Mouse (Mus musculus) heart, postnatal 0 days (tissue): ENCODE data around the gene Gipc3. TPM values are rescaled to one million over a fixed set of nuclear protein-coding genes. Genes with fewer than 3 reads are reported as not detected.
A peak's percentile ranks its signal among the peaks of the same experiment; 100 is the strongest.

ENCODE experiments used
- ATAC-seq: fragments of 200-750 bp; cut with Nextera tagmentation; 2 replicates; pipeline ENCODE4 v1.8.0; 2017; ENCODE audit warnings: low read depth, moderate number of reproducible peaks, moderate library complexity; ENCODE audit not compliant: insufficient read depth
- DNase-seq: peaks from one replicate; pipeline ENCODE4 v3.0.0-alpha.2; 2016; ENCODE audit warnings: low spot score
- H3K27ac ChIP-seq: fragments of 300-500 bp; sonication (generic); 2 replicates; pipeline ENCODE4 v1.5.1; 2014; ENCODE audit warnings: low read depth, mild to moderate bottlenecking
- H3K27me3 ChIP-seq: fragments of 300-500 bp; sonication (generic); 2 replicates; pipeline ENCODE4 v1.6.1; 2014; ENCODE audit warnings: low read length, mixed read lengths; ENCODE audit not compliant: control insufficient read depth, insufficient read depth
- H3K36me3 ChIP-seq: fragments of 300-500 bp; sonication (generic); replicated peaks from 2 replicates; pipeline ENCODE4 v1.6.1; 2014; ENCODE audit warnings: low read length, mixed read lengths; ENCODE audit not compliant: control insufficient read depth, insufficient read depth
- H3K4me1 ChIP-seq: fragments of 300-500 bp; sonication (generic); 2 replicates; pipeline ENCODE4 v1.6.1; 2014; ENCODE audit warnings: antibody characterized with exemption; ENCODE audit not compliant: control insufficient read depth, insufficient read depth
- H3K4me2 ChIP-seq: fragments of 300-500 bp; sonication (generic); 2 replicates; pipeline ENCODE4 v1.6.1; 2014; ENCODE audit warnings: low read depth, mild to moderate bottlenecking, low read length, moderate library complexity
- H3K4me3 ChIP-seq: fragments of 300-500 bp; sonication (generic); 2 replicates; pipeline ENCODE4 v1.5.1; 2014; ENCODE audit warnings: low read depth, low read length
- H3K9ac ChIP-seq: fragments of 300-500 bp; sonication (generic); replicated peaks from 2 replicates; pipeline ENCODE4 v1.6.1; 2014; ENCODE audit warnings: low read depth, low read length, mixed read lengths
- H3K9me3 ChIP-seq: fragments of 300-500 bp; sonication (generic); replicated peaks from 2 replicates; pipeline ENCODE4 v1.6.1; 2016; ENCODE audit warnings: low read length; ENCODE audit not compliant: control insufficient read depth
- CTCF ChIP-seq: IDR thresholded peaks from 2 replicates; pipeline ENCODE4 v1.5.1; 2016; ENCODE audit warnings: antibody characterized with exemption, control low read depth, low read depth
- EP300 ChIP-seq: IDR thresholded peaks from 2 replicates; pipeline ENCODE4 v1.6.1; 2016; ENCODE audit warnings: antibody characterized with exemption, low read depth
- WGBS: fragments of 180-500 bp; shearing (Covaris S2); extraction: QIAGEN DNeasy Blood & Tissue Kit; methylation state at CpG from one replicate; pipeline ENCODE4 v1.1.7; 2014; 5-methylcytosine and 5-hydroxymethylcytosine counted together
- microRNA-seq: library from miRNA; unstranded; fragments of <30 nt; microRNA quantifications from one replicate; pipeline ENCODE4, GENCODE M21; 2016
- polyA plus RNA-seq: library from polyadenylated mRNA; unstranded; fragments of >200 nt; fragmentation: Nextera tagmentation; extraction: Ambion mirVana; gene quantifications from 2 replicates; pipeline ENCODE4 v1.2.1, GENCODE M21; 2015
- total RNA-seq: library from RNA; depleted of rRNA; stranded (reverse); fragments of >200 nt; gene quantifications from 2 replicates; pipeline ENCODE4 v1.2.3, GENCODE M21; 2014; ENCODE audit warnings: low replicate concordance; rRNA removed

Gene Gipc3
- total and polyA plus RNA-seq, 2 experiments from 2014 or later: 0.08 to 0.16 TPM

GRCm38 (mm10) chr10:81286586-81286985 lies 56.5 kb downstream of the Gipc3 start:
- Histone ChIP-seq H3K27me3 (peaks cover 40% of the 10 kb centered on the region), H3K4me2 (no peak overlapping the region), H3K4me1 (0 out of 2 replicates have a peak, but pooled peaks cover 7% of the 10 kb centered on the region), H3K36me3 (no peaks in the 10 kb centered on the region), H3K27ac (no peak overlapping the region), H3K9ac (no peak overlapping the region), H3K4me3 (no peak overlapping the region), H3K9me3 (no peaks in the 10 kb centered on the region)
- TF ChIP-seq EP300 (no peak), CTCF (no peak)
- no peak for DNase-seq
- no peak for ATAC-seq
- 43% methylated on average over 6 of the region's 6 CpGs for WGBS

GRCm38 (mm10) chr10:81285694-81286450 lies 57.2 kb downstream of the Gipc3 start:
- Histone ChIP-seq H3K9ac (peak overlapping the region; percentile 35; the same call in 1 of the 2 replicates), H3K9me3 (no peaks in the 10 kb centered on the region), H3K4me3 (peak overlapping the region; percentile 48), H3K27ac (no peak overlapping the region), H3K4me2 (peak overlapping the region; percentile 84), H3K36me3 (no peaks in the 10 kb centered on the region), H3K4me1 (0 out of 2 replicates have a peak, but pooled peaks cover 7% of the 10 kb centered on the region), H3K27me3 (peaks cover 45% of the 10 kb centered on the region)
- 2% methylated on average over 53 of the region's 54 CpGs for WGBS
- peak; percentile 81 for ATAC-seq
- peak; percentile 83 for DNase-seq
- TF ChIP-seq CTCF: peak; percentile 3; the same call in 1 of the 2 replicates
- peak; percentile 87 for TF ChIP-seq EP300

Small RNA genes within 50 kb of the gene (microRNA-seq; reads per million reads assigned to microRNA genes)
- 0.54 reads per million for gene Mir6913

Other genes with a start within 250 kb of the Gipc3 start
Only the 30 nearest of the 33 such genes appear.
- 57.8 and 68.6 TPM in 2 replicates for gene Zbtb7a, start 208.0 kb downstream of the Gipc3 start, total RNA-seq
- gene Zbtb7a, start 208.0 kb downstream of the Gipc3 start, polyA plus RNA-seq: 27.8 and 32.3 TPM in 2 replicates
- 14.4 and 19.6 TPM in 2 replicates for gene Pias4, start 175.3 kb downstream of the Gipc3 start, total RNA-seq
- gene Pias4, start 175.3 kb downstream of the Gipc3 start, polyA plus RNA-seq: 19.8 and 20.7 TPM in 2 replicates
- 1,828 and 2,004 TPM in 2 replicates for gene Eef2, start 166.6 kb downstream of the Gipc3 start, total RNA-seq
- gene Eef2, start 166.6 kb downstream of the Gipc3 start, polyA plus RNA-seq: 353 and 370 TPM in 2 replicates
- 56.5 and 72.7 TPM in 2 replicates for gene Dapk3, start 160.3 kb downstream of the Gipc3 start, total RNA-seq
- 29.0 and 31.7 TPM in 2 replicates for gene Dapk3, start 160.3 kb downstream of the Gipc3 start, polyA plus RNA-seq
- gene 4930442H23Rik, start 159.4 kb downstream of the Gipc3 start, total RNA-seq: not detected in 2 replicates
- 0.12 TPM in 1 of 2 replicates, not detected in the other for gene 4930442H23Rik, start 159.4 kb downstream of the Gipc3 start, polyA plus RNA-seq
- 30.5 and 35.2 TPM in 2 replicates for gene Nmrk2, start 141.2 kb downstream of the Gipc3 start, total RNA-seq
- gene Nmrk2, start 141.2 kb downstream of the Gipc3 start, polyA plus RNA-seq: 13.0 and 14.2 TPM in 2 replicates
- 0.58 TPM in 1 of 2 replicates, not detected in the other for gene Atcay, start 112.4 kb downstream of the Gipc3 start, total RNA-seq
- gene Atcay, start 112.4 kb downstream of the Gipc3 start, polyA plus RNA-seq: 0.25 TPM in 2 replicates
- gene Zfr2, start 110.1 kb downstream of the Gipc3 start, total RNA-seq: 7.0 and 10.2 TPM in 2 replicates
- 2.2 and 2.6 TPM in 2 replicates for gene Zfr2, start 110.1 kb downstream of the Gipc3 start, polyA plus RNA-seq
- 0.31 and 0.66 TPM in 2 replicates for gene Matk, start 90.3 kb downstream of the Gipc3 start, total RNA-seq
- gene Matk, start 90.3 kb downstream of the Gipc3 start, polyA plus RNA-seq: 0.42 and 0.51 TPM in 2 replicates
- 272 and 288 TPM in 2 replicates for gene Mrpl54, start 76.3 kb downstream of the Gipc3 start, total RNA-seq
- gene Mrpl54, start 76.3 kb downstream of the Gipc3 start, polyA plus RNA-seq: 264 and 272 TPM in 2 replicates
- gene Apba3, start 76.3 kb downstream of the Gipc3 start, total RNA-seq: 84.8 and 114 TPM in 2 replicates
- 45.2 and 46.1 TPM in 2 replicates for gene Apba3, start 76.3 kb downstream of the Gipc3 start, polyA plus RNA-seq
- gene Tjp3, start 51.7 kb downstream of the Gipc3 start, total RNA-seq: 0.12 and 2.3 TPM in 2 replicates
- 0.51 and 0.62 TPM in 2 replicates for gene Tjp3, start 51.7 kb downstream of the Gipc3 start, polyA plus RNA-seq
- 38.5 and 44.3 TPM in 2 replicates for gene Pip5k1c, start 50.3 kb downstream of the Gipc3 start, total RNA-seq
- 20.9 and 21.4 TPM in 2 replicates for gene Pip5k1c, start 50.3 kb downstream of the Gipc3 start, polyA plus RNA-seq
- gene Cactin, start 22.2 kb downstream of the Gipc3 start, total RNA-seq: 14.3 and 14.9 TPM in 2 replicates
- 12.8 and 13.7 TPM in 2 replicates for gene Cactin, start 22.2 kb downstream of the Gipc3 start, polyA plus RNA-seq
- gene Tbxa2r, start 14.5 kb downstream of the Gipc3 start, total RNA-seq: 4.7 and 10.5 TPM in 2 replicates
- 6.3 and 7.0 TPM in 2 replicates for gene Tbxa2r, start 14.5 kb downstream of the Gipc3 start, polyA plus RNA-seq
- gene Hmg20b, start 7.2 kb upstream of the Gipc3 start, total RNA-seq: 63.9 and 80.7 TPM in 2 replicates
- 92.3 and 94.5 TPM in 2 replicates for gene Hmg20b, start 7.2 kb upstream of the Gipc3 start, polyA plus RNA-seq
- gene Mfsd12, start 14.2 kb upstream of the Gipc3 start, total RNA-seq: 20.2 and 30.5 TPM in 2 replicates
- gene Mfsd12, start 14.2 kb upstream of the Gipc3 start, polyA plus RNA-seq: 10.3 and 11.4 TPM in 2 replicates
- gene 4930404N11Rik, start 22.6 kb upstream of the Gipc3 start, total RNA-seq: not detected in 2 replicates
- gene 4930404N11Rik, start 22.6 kb upstream of the Gipc3 start, polyA plus RNA-seq: 0.68 and 1.0 TPM in 2 replicates
- 47.6 and 53.9 TPM in 2 replicates for gene Fzr1, start 35.2 kb upstream of the Gipc3 start, total RNA-seq
- gene Fzr1, start 35.2 kb upstream of the Gipc3 start, polyA plus RNA-seq: 45.8 and 48.4 TPM in 2 replicates
- gene Dohh, start 41.2 kb upstream of the Gipc3 start, total RNA-seq: 123 and 139 TPM in 2 replicates
- gene Dohh, start 41.2 kb upstream of the Gipc3 start, polyA plus RNA-seq: 75.2 and 77.6 TPM in 2 replicates
- gene Gm48551, start 41.2 kb upstream of the Gipc3 start, total RNA-seq: 0.11 TPM in 1 of 2 replicates, not detected in the other
- gene Gm48551, start 41.2 kb upstream of the Gipc3 start, polyA plus RNA-seq: 0.43 and 1.1 TPM in 2 replicates
- gene Gm48552, start 45.7 kb upstream of the Gipc3 start, total RNA-seq: not detected in 2 replicates
- 0.45 and 0.70 TPM in 2 replicates for gene Gm48552, start 45.7 kb upstream of the Gipc3 start, polyA plus RNA-seq
- gene Smim24, start 49.8 kb upstream of the Gipc3 start, total RNA-seq: 6.6 and 7.8 TPM in 2 replicates
- gene Smim24, start 49.8 kb upstream of the Gipc3 start, polyA plus RNA-seq: 3.3 and 3.8 TPM in 2 replicates
- 24.6 and 47.6 TPM in 2 replicates for gene Nfic, start 112.4 kb upstream of the Gipc3 start, total RNA-seq
- gene Nfic, start 112.4 kb upstream of the Gipc3 start, polyA plus RNA-seq: 73.7 and 77.9 TPM in 2 replicates
- gene Celf5, start 139.4 kb upstream of the Gipc3 start, total RNA-seq: not detected in 2 replicates
- gene Celf5, start 139.4 kb upstream of the Gipc3 start, polyA plus RNA-seq: 0.07 and 0.08 TPM in 2 replicates
- 88.5 and 91.5 TPM in 2 replicates for gene Ncln, start 153.1 kb upstream of the Gipc3 start, total RNA-seq
- gene Ncln, start 153.1 kb upstream of the Gipc3 start, polyA plus RNA-seq: 27.1 and 30.5 TPM in 2 replicates
- gene S1pr4, start 156.9 kb upstream of the Gipc3 start, total RNA-seq: 0.66 TPM in 1 of 2 replicates, not detected in the other
- 0.34 and 0.43 TPM in 2 replicates for gene S1pr4, start 156.9 kb upstream of the Gipc3 start, polyA plus RNA-seq
- gene Gna15, start 181.0 kb upstream of the Gipc3 start, total RNA-seq: 0.35 TPM in 1 of 2 replicates, not detected in the other
- gene Gna15, start 181.0 kb upstream of the Gipc3 start, polyA plus RNA-seq: 0.59 and 0.63 TPM in 2 replicates
- 68.2 and 83.9 TPM in 2 replicates for gene Gna11, start 201.9 kb upstream of the Gipc3 start, total RNA-seq
- 50.1 and 52.4 TPM in 2 replicates for gene Gna11, start 201.9 kb upstream of the Gipc3 start, polyA plus RNA-seq
- gene Aes, start 216.2 kb upstream of the Gipc3 start, total RNA-seq: 851 and 870 TPM in 2 replicates
- gene Aes, start 216.2 kb upstream of the Gipc3 start, polyA plus RNA-seq: 765 and 767 TPM in 2 replicates